Mouse (Mus musculus) heart, postnatal 36 days (tissue): ENCODE results near the gene 4930539E08Rik. TPM values are rescaled to one million over a fixed set of nuclear protein-coding genes. Genes with fewer than 3 reads are reported as not detected.

Experiments
- DNase-seq, 2 experiments: peaks; one replicate each; pipeline ENCODE4 v3.0.0; 2021 to 2022
- intact Hi-C: fragments of 180-260 bp; cut with DNase I; formaldehyde crosslinking; loops from one replicate; pipeline ENCODE4 v1.15.1; 2025
- total RNA-seq, 2 experiments: library from RNA; stranded (reverse); gene quantifications; 2 replicates each; pipeline ENCODE4 v1.2.3; 2021

The 4930539E08Rik gene
- total RNA-seq, 2 experiments from 2014 or later = not detected

DNA sequence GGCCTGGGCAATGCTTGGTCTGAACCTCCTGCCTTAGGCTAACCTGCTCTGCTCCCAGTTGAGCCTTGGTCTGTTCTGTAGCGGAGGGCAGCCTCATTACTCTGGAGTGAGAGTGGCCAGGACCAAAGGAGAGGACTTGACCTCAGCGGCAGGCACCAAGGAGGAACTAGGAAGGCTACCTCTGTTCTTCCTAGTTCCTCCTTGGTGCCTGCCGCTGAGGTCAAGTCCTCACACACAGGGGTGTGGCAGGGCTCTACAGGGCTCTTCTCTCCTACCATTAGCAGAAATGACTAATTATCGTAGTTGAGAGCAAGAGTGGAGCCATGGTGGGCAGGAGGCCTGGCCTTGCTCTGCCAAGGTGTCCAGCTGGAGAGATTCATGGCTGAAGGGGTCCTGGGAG, 47.7 kb downstream of the 4930539E08Rik start:
- intact Hi-C loops = no loop called here
- no peak for DNase-seq

- intact Hi-C loops = no loop called here
- no peak for DNase-seq
These were observed 48.2 kb downstream of the 4930539E08Rik start for GRCm38 (mm10) chr17:28866921-28867320.

- intact Hi-C loops = no loop called here
- no peak for DNase-seq
These were observed 50.7 kb downstream of the 4930539E08Rik start for GRCm38 (mm10) chr17:28864464-28864863.

GRCm38 (mm10) chr17:28863926-28864325, 51.2 kb downstream of the 4930539E08Rik start:
- intact Hi-C loops = no loop called here

GRCm38 (mm10) chr17:28858205-28858604, 56.9 kb downstream of the 4930539E08Rik start, which contains the start of gene Pnpla1:
TSS of gene Pnpla1 (plus strand) at chr17:28858411.
- DNase-seq = no peak

More at GRCm38 (mm10) chr17:28863926-28864325, 51.2 kb downstream of the 4930539E08Rik start:
- DNase-seq = no peak

GRCm38 (mm10) chr17:28856030-28856429, 59.1 kb downstream of the 4930539E08Rik start:
- no peak for DNase-seq
- intact Hi-C loops = no loop called here

More at GRCm38 (mm10) chr17:28858205-28858604, 56.9 kb downstream of the 4930539E08Rik start, which contains the start of gene Pnpla1:
- intact Hi-C loops = no loop called here

- intact Hi-C loops = no loop called here
- DNase-seq = peak in 1 of 2 experiments; percentile 22
These were observed 59.8 kb downstream of the 4930539E08Rik start for GRCm38 (mm10) chr17:28855166-28855885.

DNA sequence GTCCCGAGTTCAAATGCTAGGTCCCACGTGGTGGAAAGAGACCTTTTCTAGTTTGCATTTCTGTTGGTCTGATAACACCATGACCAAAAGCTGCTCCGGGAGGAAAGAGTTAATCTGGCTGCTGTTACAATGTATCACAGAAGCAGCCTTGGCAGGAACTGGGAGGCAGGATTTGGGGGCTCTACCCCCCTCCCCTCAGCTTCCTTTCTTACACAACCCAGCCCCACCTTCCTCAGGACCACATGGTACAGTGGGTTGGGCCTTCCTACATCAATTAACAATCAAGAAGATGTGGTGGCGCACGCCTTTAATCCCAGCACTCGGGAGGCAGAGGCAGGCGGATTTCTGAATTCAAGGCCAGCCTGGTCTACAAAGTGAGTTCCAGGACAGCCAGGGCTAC, 60.7 kb downstream of the 4930539E08Rik start:
- intact Hi-C loops = no loop called here
- DNase-seq = no peak

GRCm38 (mm10) chr17:28850511-28850910, 64.6 kb downstream of the 4930539E08Rik start:
- DNase-seq = no peak
- intact Hi-C loops = no loop called here

- DNase-seq = no peak
- intact Hi-C loops = no loop called here
These were observed 68.0 kb downstream of the 4930539E08Rik start for GRCm38 (mm10) chr17:28846974-28847617.

Other genes with a start within 250 kb of the 4930539E08Rik start
- gene Slc26a8, start 225.1 kb downstream of the 4930539E08Rik start, total RNA-seq = under 1 TPM; 0.33 to 0.57 TPM
- 10 to 100 TPM; 49.6 to 54.5 TPM for gene Mapk14, start 224.0 kb downstream of the 4930539E08Rik start, total RNA-seq
- gene AC170998.1, start 189.2 kb downstream of the 4930539E08Rik start, total RNA-seq = under 1 TPM in 1 of 2 experiments, not detected in 1; 0.62 TPM
- under 1 TPM in 1 of 2 experiments, not detected in 1; 0.19 TPM for gene Mapk13, start 146.0 kb downstream of the 4930539E08Rik start, total RNA-seq
- 10 to 100 TPM; 15.9 to 17.3 TPM for gene Brpf3, start 114.2 kb downstream of the 4930539E08Rik start, total RNA-seq
- not detected for gene Pnpla1, start 56.9 kb downstream of the 4930539E08Rik start, total RNA-seq
- under 1 TPM in 1 of 2 experiments, not detected in 1; 0.39 TPM for gene Pxt1, start 28.5 kb upstream of the 4930539E08Rik start, total RNA-seq
- gene Kctd20, start 36.6 kb upstream of the 4930539E08Rik start, total RNA-seq = 10 to 100 TPM; 53.3 to 55.5 TPM
- gene Stk38, start 92.7 kb upstream of the 4930539E08Rik start, total RNA-seq = 10 to 100 TPM; 30.2 to 36.2 TPM
- gene Srsf3, start 117.3 kb upstream of the 4930539E08Rik start, total RNA-seq = 10 to 100 TPM; 54.9 to 60.9 TPM
- gene Cdkn1a, start 175.7 kb upstream of the 4930539E08Rik start, total RNA-seq = 10 to 100 TPM; 40.8 to 83.9 TPM
- gene Rab44, start 198.8 kb upstream of the 4930539E08Rik start, total RNA-seq = under 1 TPM; 0.43 to 0.50 TPM